Mouse (Mus musculus) lung, embryonic 15.5 days (tissue): ENCODE measurements around the gene Col27a1. TPM values are rescaled to one million over a fixed set of nuclear protein-coding genes. Genes with fewer than 3 reads are reported as not detected.

Source experiments
- ATAC-seq: fragments of 200-750 bp; cut with Nextera tagmentation; 2 replicates; pipeline ENCODE4 v1.8.0; 2017; ENCODE audit warnings: moderate number of reproducible peaks, borderline replicate concordance; ENCODE audit not compliant: low FRiP score, low TSS enrichment; ENCODE audit errors: extremely low read depth
- H3K27ac ChIP-seq: fragments of 300-500 bp; sonication (generic); 2 replicates; pipeline ENCODE4 v1.5.1; 2015; ENCODE audit warnings: moderate library complexity, mild to moderate bottlenecking, inconsistent platforms
- H3K27me3 ChIP-seq: fragments of 300-500 bp; sonication (generic); 2 replicates; pipeline ENCODE4 v1.6.1; 2015; ENCODE audit warnings: inconsistent platforms
- H3K36me3 ChIP-seq: fragments of 300-500 bp; sonication (generic); 2 replicates; pipeline ENCODE4 v1.6.1; 2015; ENCODE audit warnings: inconsistent platforms
- H3K4me1 ChIP-seq: fragments of 300-500 bp; sonication (generic); 2 replicates; pipeline ENCODE4 v1.6.1; 2015; ENCODE audit warnings: inconsistent platforms
- H3K4me2 ChIP-seq: fragments of 300-500 bp; sonication (generic); 2 replicates; pipeline ENCODE4 v1.6.1; 2015; ENCODE audit warnings: inconsistent platforms, mild to moderate bottlenecking, moderate library complexity
- H3K4me3 ChIP-seq: fragments of 300-500 bp; sonication (generic); 2 replicates; pipeline ENCODE4 v1.5.1; 2015; ENCODE audit warnings: mild to moderate bottlenecking, inconsistent platforms
- H3K9ac ChIP-seq: fragments of 300-500 bp; sonication (generic); 2 replicates; pipeline ENCODE4 v1.6.1; 2015; ENCODE audit warnings: inconsistent platforms
- H3K9me3 ChIP-seq: fragments of 300-500 bp; sonication (generic); 2 replicates; pipeline ENCODE4 v1.6.1; 2016; ENCODE audit warnings: inconsistent platforms
- WGBS: fragments of 180-500 bp; shearing (Covaris S2); methylation state at CpG from one replicate; pipeline ENCODE4 v1.1.7; 2015; 5-methylcytosine and 5-hydroxymethylcytosine counted together
- polyA plus RNA-seq: library from polyadenylated mRNA; unstranded; fragments of >200 nt; fragmentation: Nextera tagmentation; extraction: Ambion mirVana; gene quantifications from 2 replicates; pipeline ENCODE4 v1.2.1, GENCODE M21; 2015

Gene Col27a1
- polyA plus RNA-seq, 1 experiment from 2014 or later: 20.3 TPM

- no peaks in the 10 kb centered on the region for H3K9me3 ChIP-seq
- H3K4me3 ChIP-seq: no peak overlapping the region
- ATAC-seq: no peak
- no peak overlapping the region for H3K9ac ChIP-seq
- H3K27me3 ChIP-seq: no peaks in the 10 kb centered on the region
- H3K27ac ChIP-seq: no peak overlapping the region
- 93% methylated on average over 4 of the region's 4 CpGs for WGBS
- peaks cover 29% of the 10 kb centered on the region; the same call in 1 of the 2 replicates for H3K36me3 ChIP-seq
- no peaks in the 10 kb centered on the region for H3K4me1 ChIP-seq
- H3K4me2 ChIP-seq: no peak overlapping the region
Observed at GRCm38 (mm10) chr4:63267121-63267520, 53.3 kb downstream of the Col27a1 start.

GRCm38 (mm10) chr4:63267586-63267985, 53.8 kb downstream of the Col27a1 start:
- Histone ChIP-seq H3K4me2 (no peak overlapping the region), H3K4me3 (no peak overlapping the region), H3K36me3 (peaks cover 31% of the 10 kb centered on the region), H3K9me3 (no peaks in the 10 kb centered on the region), H3K9ac (no peak overlapping the region), H3K27ac (no peak overlapping the region), H3K4me1 (no peaks in the 10 kb centered on the region), H3K27me3 (no peaks in the 10 kb centered on the region)
- no peak for ATAC-seq
- 38% methylated on average over 1 of the region's 1 CpGs for WGBS

- H3K4me3 ChIP-seq: no peak overlapping the region
- H3K4me1 ChIP-seq: no peaks in the 10 kb centered on the region
- no peaks in the 10 kb centered on the region for H3K27me3 ChIP-seq
- no peak overlapping the region for H3K27ac ChIP-seq
- peaks cover 43% of the 10 kb centered on the region for H3K36me3 ChIP-seq
- H3K9ac ChIP-seq: no peak overlapping the region
- 60% methylated on average over 4 of the region's 4 CpGs for WGBS
- no peaks in the 10 kb centered on the region for H3K9me3 ChIP-seq
- no peak for ATAC-seq
- H3K4me2 ChIP-seq: no peak overlapping the region
Observed at GRCm38 (mm10) chr4:63268777-63269176, 55.0 kb downstream of the Col27a1 start.

- WGBS: 42% methylated on average over 1 of the region's 1 CpGs
- Histone ChIP-seq H3K27ac (no peak overlapping the region), H3K9me3 (no peaks in the 10 kb centered on the region), H3K4me1 (no peaks in the 10 kb centered on the region), H3K36me3 (peaks cover 42% of the 10 kb centered on the region), H3K4me3 (no peak overlapping the region), H3K27me3 (no peaks in the 10 kb centered on the region), H3K4me2 (no peak overlapping the region), H3K9ac (no peak overlapping the region)
- no peak for ATAC-seq
Observed at GRCm38 (mm10) chr4:63274516-63274915, 60.7 kb downstream of the Col27a1 start.

GRCm38 (mm10) chr4:63275251-63275650, 61.4 kb downstream of the Col27a1 start:
- H3K27ac ChIP-seq: no peak overlapping the region
- H3K36me3 ChIP-seq: peaks cover 36% of the 10 kb centered on the region
- H3K9ac ChIP-seq: no peak overlapping the region
- no peaks in the 10 kb centered on the region for H3K4me1 ChIP-seq
- no peak overlapping the region for H3K4me3 ChIP-seq
- H3K27me3 ChIP-seq: no peaks in the 10 kb centered on the region
- peak; percentile 44; the same call in 1 of the 2 replicates for ATAC-seq
- no peak overlapping the region for H3K4me2 ChIP-seq
- WGBS: 40% methylated on average over 8 of the region's 8 CpGs
- no peaks in the 10 kb centered on the region for H3K9me3 ChIP-seq

GRCm38 (mm10) chr4:63276571-63276970, 62.8 kb downstream of the Col27a1 start:
- Histone ChIP-seq H3K4me2 (no peak overlapping the region), H3K9ac (no peak overlapping the region), H3K36me3 (peaks cover 36% of the 10 kb centered on the region), H3K4me3 (no peak overlapping the region), H3K27me3 (no peaks in the 10 kb centered on the region), H3K9me3 (no peaks in the 10 kb centered on the region), H3K4me1 (no peaks in the 10 kb centered on the region), H3K27ac (no peak overlapping the region)
- WGBS: 81% methylated on average over 1 of the region's 1 CpGs
- ATAC-seq: no peak

GRCm38 (mm10) chr4:63278821-63279220, 65.0 kb downstream of the Col27a1 start:
- no peaks in the 10 kb centered on the region for H3K4me1 ChIP-seq
- WGBS: 60% methylated on average over 7 of the region's 7 CpGs
- ATAC-seq: no peak
- H3K9me3 ChIP-seq: no peaks in the 10 kb centered on the region
- H3K9ac ChIP-seq: no peak overlapping the region
- H3K4me2 ChIP-seq: no peak overlapping the region
- no peak overlapping the region for H3K27ac ChIP-seq
- no peaks in the 10 kb centered on the region for H3K27me3 ChIP-seq
- no peak overlapping the region for H3K4me3 ChIP-seq
- peaks cover 39% of the 10 kb centered on the region for H3K36me3 ChIP-seq

- Histone ChIP-seq H3K4me1 (no peaks in the 10 kb centered on the region), H3K27me3 (no peaks in the 10 kb centered on the region), H3K4me2 (no peak overlapping the region), H3K9ac (0 out of 2 replicates have a peak overlapping the region, but pooled peaks have one; percentile 4), H3K9me3 (no peaks in the 10 kb centered on the region), H3K36me3 (peaks cover 61% of the 10 kb centered on the region), H3K27ac (no peak overlapping the region), H3K4me3 (no peak overlapping the region)
- ATAC-seq: no peak
- WGBS: 86% methylated on average over 6 of the region's 6 CpGs
Observed at GRCm38 (mm10) chr4:63281694-63282093, 67.9 kb downstream of the Col27a1 start.

GRCm38 (mm10) chr4:63283319-63283718, 69.5 kb downstream of the Col27a1 start:
- no peaks in the 10 kb centered on the region for H3K9me3 ChIP-seq
- H3K4me3 ChIP-seq: no peak overlapping the region
- no peak overlapping the region for H3K27ac ChIP-seq
- no peaks in the 10 kb centered on the region for H3K4me1 ChIP-seq
- H3K4me2 ChIP-seq: no peak overlapping the region
- no peak overlapping the region for H3K9ac ChIP-seq
- H3K27me3 ChIP-seq: no peaks in the 10 kb centered on the region
- no peak for ATAC-seq
- peaks cover 69% of the 10 kb centered on the region for H3K36me3 ChIP-seq
- WGBS: 74% methylated on average over 5 of the region's 5 CpGs

GRCm38 (mm10) chr4:63286034-63286433, 72.2 kb downstream of the Col27a1 start:
- no peak overlapping the region for H3K4me2 ChIP-seq
- H3K4me1 ChIP-seq: peaks cover 12% of the 10 kb centered on the region
- no peak overlapping the region for H3K9ac ChIP-seq
- no peak overlapping the region for H3K27ac ChIP-seq
- peaks cover 69% of the 10 kb centered on the region for H3K36me3 ChIP-seq
- H3K9me3 ChIP-seq: no peaks in the 10 kb centered on the region
- no peaks in the 10 kb centered on the region for H3K27me3 ChIP-seq
- ATAC-seq: no peak
- no peak overlapping the region for H3K4me3 ChIP-seq
- WGBS: 83% methylated on average over 4 of the region's 4 CpGs

GRCm38 (mm10) chr4:63288497-63288896, 74.7 kb downstream of the Col27a1 start:
- Histone ChIP-seq H3K4me3 (no peak overlapping the region), H3K9me3 (no peaks in the 10 kb centered on the region), H3K27ac (no peak overlapping the region), H3K9ac (no peak overlapping the region), H3K36me3 (peaks cover 65% of the 10 kb centered on the region), H3K4me1 (peaks cover 17% of the 10 kb centered on the region), H3K4me2 (no peak overlapping the region), H3K27me3 (no peaks in the 10 kb centered on the region)
- no peak for ATAC-seq
- 94% methylated on average over 5 of the region's 5 CpGs for whole genome bisulfite sequencing

GRCm38 (mm10) chr4:63290081-63290480, 76.3 kb downstream of the Col27a1 start:
- H3K9me3 ChIP-seq: no peaks in the 10 kb centered on the region
- H3K4me2 ChIP-seq: no peak overlapping the region
- ATAC-seq: no peak
- no peak overlapping the region for H3K9ac ChIP-seq
- peaks cover 17% of the 10 kb centered on the region for H3K4me1 ChIP-seq
- WGBS: 65% methylated on average over 2 of the region's 2 CpGs
- peaks cover 67% of the 10 kb centered on the region for H3K36me3 ChIP-seq
- peak overlapping the region; percentile 81 for H3K27ac ChIP-seq
- H3K4me3 ChIP-seq: no peak overlapping the region
- H3K27me3 ChIP-seq: no peaks in the 10 kb centered on the region

- WGBS: 30% methylated on average over 7 of the region's 7 CpGs
- Histone ChIP-seq H3K9ac (no peak overlapping the region), H3K27ac (peak overlapping the region; percentile 81), H3K36me3 (peaks cover 60% of the 10 kb centered on the region), H3K4me2 (no peak overlapping the region), H3K27me3 (no peaks in the 10 kb centered on the region), H3K4me1 (peaks cover 17% of the 10 kb centered on the region), H3K4me3 (no peak overlapping the region), H3K9me3 (no peaks in the 10 kb centered on the region)
- ATAC-seq: peak; percentile 95
Observed at GRCm38 (mm10) chr4:63291075-63291474, 77.3 kb downstream of the Col27a1 start.
